In genomic region chr11:67077435-67077834, GRCm38 (mm10) we compare ENCODE assay signal across 26 mouse cellular contexts. TPM values are rescaled to one million over a fixed set of nuclear protein-coding genes. Genes with fewer than 3 reads are reported as not detected.
A peak's percentile ranks its signal among the peaks of the same experiment; 100 is the strongest.
DNase-seq lines count a peak whose midpoint lies in the region; ATAC-seq and TF ChIP-seq lines count a peak whose summit lies in the region.
"Had no signal": no experiment of that assay in that cellular context is flagged by ENCODE, and none has a peak within 500 bp of the region (broad histone marks: within the 10 kb centered on the region; RNA-seq: fewer than 3 reads in every experiment).

No protein-coding gene starts in this region.

- H3K36me3 ChIP-seq in embryonic facial prominence, embryonic 14.5 days (ENCODE audit: control insufficient read depth, insufficient read depth, low read length), result no peaks in the 10 kb centered on the region
- no peaks in the 10 kb centered on the region for H3K36me3 ChIP-seq in embryonic facial prominence, embryonic 10.5 days (replicated peaks)
- no peaks in the 10 kb centered on the region for H3K36me3 ChIP-seq in C2C12 (ENCODE audit: control insufficient read depth, insufficient read depth)
- H3K36me3 ChIP-seq in limb, embryonic 15.5 days, result no peaks in the 10 kb centered on the region
- no peaks in the 10 kb centered on the region for H3K36me3 ChIP-seq in intestine, postnatal 0 days (ENCODE audit: control insufficient read depth, insufficient read depth)
- H3K36me3 ChIP-seq: embryonic facial prominence, embryonic 13.5 days; forebrain, embryonic 10.5 days; forebrain, embryonic 15.5 days; heart, embryonic 15.5 days had no signal

- H3K79me2 ChIP-seq in C2C12 (ENCODE audit: control insufficient read depth, insufficient read depth), result no peaks in the 10 kb centered on the region

- H3K4me3 ChIP-seq in embryonic facial prominence, embryonic 14.5 days (ENCODE audit: low read depth, low read length), result no peak overlapping the region
- H3K4me3 ChIP-seq in embryonic facial prominence, embryonic 10.5 days, result no peak overlapping the region
- H3K4me3 ChIP-seq in C2C12 (ENCODE audit: insufficient read depth, poor library complexity, severe bottlenecking), result no peak overlapping the region
- H3K4me3 ChIP-seq in limb, embryonic 15.5 days, result no peak overlapping the region
- no peak overlapping the region for H3K4me3 ChIP-seq in intestine, postnatal 0 days (ENCODE audit: low read depth, low read length)
- H3K4me3 ChIP-seq: embryonic facial prominence, embryonic 13.5 days; erythroblast, embryonic 14.5 days; forebrain, embryonic 10.5 days; forebrain, embryonic 15.5 days; heart, adult 2 months; heart, embryonic 15.5 days had no signal

- H3K9ac ChIP-seq in embryonic facial prominence, embryonic 14.5 days (ENCODE audit: low read depth, low read length), result no peak overlapping the region
- H3K9ac ChIP-seq in limb, embryonic 15.5 days, result no peak overlapping the region
- no peak overlapping the region for H3K9ac ChIP-seq in intestine, postnatal 0 days (ENCODE audit: low read depth, low read length)
- H3K9ac ChIP-seq: embryonic facial prominence, embryonic 13.5 days; forebrain, embryonic 15.5 days; heart, embryonic 15.5 days had no signal

- no peak for TF ChIP-seq CTCF in C2C12 (IDR thresholded peaks at IDR 0.05; ENCODE audit: control insufficient read depth, insufficient read depth, insufficient read length)
- TF ChIP-seq CTCF in intestine, postnatal 0 days (IDR thresholded peaks at IDR 0.05; ENCODE audit: low read depth), result no peak

- no peak overlapping the region for H3K4me2 ChIP-seq in embryonic facial prominence, embryonic 14.5 days (ENCODE audit: low read depth, low read length)
- H3K4me2 ChIP-seq in limb, embryonic 15.5 days, result no peak overlapping the region
- H3K4me2 ChIP-seq in intestine, postnatal 0 days (replicated peaks; ENCODE audit: low read depth), result no peak overlapping the region
- H3K4me2 ChIP-seq: embryonic facial prominence, embryonic 13.5 days; forebrain, embryonic 15.5 days; heart, embryonic 11.5 days; heart, embryonic 15.5 days had no signal

- no peaks in the 10 kb centered on the region for H3K9me3 ChIP-seq in embryonic facial prominence, embryonic 14.5 days (ENCODE audit: control insufficient read depth, low read length)
- H3K9me3 ChIP-seq in embryonic facial prominence, embryonic 10.5 days, result no peaks in the 10 kb centered on the region
- no peaks in the 10 kb centered on the region for H3K9me3 ChIP-seq in limb, embryonic 15.5 days
- H3K9me3 ChIP-seq in intestine, postnatal 0 days (ENCODE audit: control insufficient read depth), result no peaks in the 10 kb centered on the region
- H3K9me3 ChIP-seq: embryonic facial prominence, embryonic 13.5 days; forebrain, embryonic 10.5 days; forebrain, embryonic 15.5 days; heart, embryonic 15.5 days had no signal

- no peaks in the 10 kb centered on the region for H3K4me1 ChIP-seq in embryonic facial prominence, embryonic 14.5 days (ENCODE audit: control insufficient read depth, insufficient read depth, low read length)
- H3K4me1 ChIP-seq in embryonic facial prominence, embryonic 10.5 days, result peaks cover 20% of the 10 kb centered on the region
- no peaks in the 10 kb centered on the region for H3K4me1 ChIP-seq in limb, embryonic 15.5 days
- no peaks in the 10 kb centered on the region for H3K4me1 ChIP-seq in intestine, postnatal 0 days (replicated peaks; ENCODE audit: control insufficient read depth, insufficient read depth, low read length)
- H3K4me1 ChIP-seq: embryonic facial prominence, embryonic 13.5 days had no signal

- H3K27ac ChIP-seq in embryonic facial prominence, embryonic 14.5 days (replicated peaks; ENCODE audit: low read depth, low read length), result no peak overlapping the region
- H3K27ac ChIP-seq in embryonic facial prominence, embryonic 10.5 days (replicated peaks), result no peak overlapping the region
- H3K27ac ChIP-seq in limb, embryonic 15.5 days, result peak overlapping the region; percentile 33; the same call in 1 of the 2 replicates
- H3K27ac ChIP-seq in intestine, postnatal 0 days (ENCODE audit: low read depth, low read length), result no peak overlapping the region
- H3K27ac ChIP-seq: embryonic facial prominence, embryonic 13.5 days; forebrain, embryonic 10.5 days; forebrain, embryonic 15.5 days; heart, adult 2 months; heart, embryonic 15.5 days had no signal

- H3K27me3 ChIP-seq in embryonic facial prominence, embryonic 14.5 days (replicated peaks; ENCODE audit: control insufficient read depth, insufficient read depth, low read length), result no peaks in the 10 kb centered on the region
- peaks cover 5% of the 10 kb centered on the region; the same call in 1 of the 2 replicates for H3K27me3 ChIP-seq in embryonic facial prominence, embryonic 10.5 days (replicated peaks; ENCODE audit: low read depth, poor library complexity, severe bottlenecking)
- H3K27me3 ChIP-seq in C2C12 (ENCODE audit: control insufficient read depth, insufficient read depth, insufficient read length), result peaks cover 15% of the 10 kb centered on the region
- no peaks in the 10 kb centered on the region; the same call in 1 of the 2 replicates for H3K27me3 ChIP-seq in limb, embryonic 15.5 days
- no peaks in the 10 kb centered on the region for H3K27me3 ChIP-seq in intestine, postnatal 0 days (replicated peaks; ENCODE audit: control insufficient read depth, insufficient read depth, low read length)
- H3K27me3 ChIP-seq: forebrain, embryonic 15.5 days; Patski had no signal

- ATAC-seq in embryonic facial prominence, embryonic 14.5 days (ENCODE audit: low read depth), result no peak
- ATAC-seq in limb, embryonic 15.5 days (ENCODE audit: insufficient number of reproducible peaks, low FRiP score, low TSS enrichment, low read depth), result no peak
- ATAC-seq in intestine, postnatal 0 days, result no peak
- ATAC-seq: activated CD4-positive, CD25-positive, alpha-beta regulatory T cell, adult 4 months; forebrain, embryonic 15.5 days; hindbrain, embryonic 16.5 days; Patski had no signal

- no peaks in the 10 kb centered on the region for H3K79me3 ChIP-seq in C2C12 (ENCODE audit: low read depth)

- intact Hi-C loops in left cerebral cortex, postnatal 4 days (cut with DNase I), result no loop called here

- peak; percentile 68 for DNase-seq in embryonic facial prominence, embryonic 14.5 days (ENCODE audit: low spot score)
- DNase-seq in embryonic facial prominence, embryonic 10.5 days (ENCODE audit: low spot score), result no peak
- DNase-seq in left cerebral cortex, postnatal 4 days, result peak; percentile 43
- DNase-seq in left cerebral cortex, adult 18-20 months (ENCODE audit: low spot score in 2 of 2), result no peak
- no peak for DNase-seq in embryo, embryonic 11 days
- DNase-seq: adrenal gland, postnatal 14 days; cerebellum, adult 2 months; cerebellum, postnatal 14 days; gastrocnemius, postnatal 14 days; heart, adult 2 months; heart, postnatal 14 days had no signal

- no peak overlapping the region for H3ac ChIP-seq in C2C12 (ENCODE audit: control insufficient read depth, insufficient read length, low read depth)

- 52% methylated on average over 3 of the region's 3 CpGs for WGBS in embryonic facial prominence, embryonic 14.5 days
- WGBS in embryonic facial prominence, embryonic 10.5 days, result 68% methylated on average over 3 of the region's 3 CpGs
- 47% methylated on average over 3 of the region's 3 CpGs for WGBS in limb, embryonic 15.5 days
- WGBS in intestine, postnatal 0 days, result 64% methylated on average over 3 of the region's 3 CpGs

TF ChIP-seq in C2C12, 6 proteins besides CTCF, POLR2A, EP300 and RAD21 (continues in another document):
- TF ChIP-seq FOSL1 (IDR thresholded peaks at IDR 0.05; ENCODE audit: insufficient read depth, low read length, poor library complexity, severe bottlenecking) (no peak), CEBPB (IDR thresholded peaks at IDR 0.05; ENCODE audit: low read depth) (no peak), MYOD1 (IDR thresholded peaks at IDR 0.05; ENCODE audit: control insufficient read depth, insufficient read length, low read depth) (peak; percentile 51)

RNA-seq across cellular contexts. Expression of gene Myh3, which starts 0.7 kb away (rescaled TPM):
- 368 and 488 TPM in 2 replicates for polyA plus RNA-seq in embryonic facial prominence, embryonic 14.5 days (2014; fragmentation: Nextera tagmentation; extraction: Ambion mirVana)
- polyA plus RNA-seq in embryonic facial prominence, embryonic 10.5 days (2016; fragmentation: Nextera tagmentation; extraction: Ambion mirVana), result 0.21 and 0.30 TPM in 2 replicates
- 1 to 10 TPM; 2.2 to 2.4 TPM for total RNA-seq in left cerebral cortex, postnatal 4 days (2021)
- total RNA-seq in left cerebral cortex, adult 18-20 months (2021), result 1 to 10 TPM; 4.1 to 4.2 TPM
- 0.56 TPM for polyA plus RNA-seq in C2C12 (2012; fragmentation: generic; extraction: Trizol)
- 127 and 317 TPM in 2 replicates for polyA plus RNA-seq in limb, embryonic 15.5 days (2015; fragmentation: Nextera tagmentation; extraction: Ambion mirVana)
- polyA plus RNA-seq in intestine, postnatal 0 days (2015; fragmentation: Nextera tagmentation; extraction: Ambion mirVana), result 0.10 and 0.14 TPM in 2 replicates
- total RNA-seq: common myeloid progenitor, adult 5-6 weeks; heart, adult 2 months; heart, postnatal 14 days; hematopoietic stem cell, adult 5-6 weeks had no signal
- polyA plus RNA-seq: erythroblast, embryonic 14.5 days; gonadal fat pad, adult 2 months; heart, adult 2 months had no signal

RNA-seq across cellular contexts. Expression of gene Sco1, which starts 25.0 kb away (rescaled TPM):
- polyA plus RNA-seq in embryonic facial prominence, embryonic 14.5 days (2014; fragmentation: Nextera tagmentation; extraction: Ambion mirVana), result 13.4 and 14.9 TPM in 2 replicates
- polyA plus RNA-seq in embryonic facial prominence, embryonic 10.5 days (2016; fragmentation: Nextera tagmentation; extraction: Ambion mirVana), result 23.7 and 26.4 TPM in 2 replicates
- total RNA-seq in left cerebral cortex, postnatal 4 days (2021), result 10 to 100 TPM in 1 of 2 experiments, 1 to 10 TPM in 1; 9.9 to 12.0 TPM
- total RNA-seq in left cerebral cortex, adult 18-20 months (2021), result 10 to 100 TPM; 10.8 TPM
- 8.3 TPM for polyA plus RNA-seq in C2C12 (2012; fragmentation: generic; extraction: Trizol)
- 16.4 and 16.8 TPM in 2 replicates for polyA plus RNA-seq in limb, embryonic 15.5 days (2015; fragmentation: Nextera tagmentation; extraction: Ambion mirVana)
- polyA plus RNA-seq in intestine, postnatal 0 days (2015; fragmentation: Nextera tagmentation; extraction: Ambion mirVana), result 13.4 and 14.0 TPM in 2 replicates

RNA-seq across cellular contexts. Expression of gene Adprm, which starts 25.0 kb away (rescaled TPM):
- 30.4 and 31.9 TPM in 2 replicates for polyA plus RNA-seq in embryonic facial prominence, embryonic 14.5 days (2014; fragmentation: Nextera tagmentation; extraction: Ambion mirVana)
- polyA plus RNA-seq in embryonic facial prominence, embryonic 10.5 days (2016; fragmentation: Nextera tagmentation; extraction: Ambion mirVana), result 30.4 and 32.6 TPM in 2 replicates
- 10 to 100 TPM; 24.1 to 26.2 TPM for total RNA-seq in left cerebral cortex, postnatal 4 days (2021)
- 10 to 100 TPM; 24.3 to 27.5 TPM for total RNA-seq in left cerebral cortex, adult 18-20 months (2021)
- polyA plus RNA-seq in C2C12 (2012; fragmentation: generic; extraction: Trizol), result 12.4 TPM
- 30.3 and 33.8 TPM in 2 replicates for polyA plus RNA-seq in limb, embryonic 15.5 days (2015; fragmentation: Nextera tagmentation; extraction: Ambion mirVana)
- polyA plus RNA-seq in intestine, postnatal 0 days (2015; fragmentation: Nextera tagmentation; extraction: Ambion mirVana), result 26.5 and 26.6 TPM in 2 replicates

RNA-seq across cellular contexts. Expression of gene Tmem220, which starts 52.5 kb away (rescaled TPM):
- 1.2 and 1.6 TPM in 2 replicates for polyA plus RNA-seq in embryonic facial prominence, embryonic 14.5 days (2014; fragmentation: Nextera tagmentation; extraction: Ambion mirVana)
- 0.69 and 1.2 TPM in 2 replicates for polyA plus RNA-seq in embryonic facial prominence, embryonic 10.5 days (2016; fragmentation: Nextera tagmentation; extraction: Ambion mirVana)
- total RNA-seq in left cerebral cortex, postnatal 4 days (2021), result under 1 TPM; 0.52 to 0.74 TPM
- under 1 TPM; 0.70 to 0.91 TPM for total RNA-seq in left cerebral cortex, adult 18-20 months (2021)
- 0.09 TPM for polyA plus RNA-seq in C2C12 (2012; fragmentation: generic; extraction: Trizol)
- polyA plus RNA-seq in limb, embryonic 15.5 days (2015; fragmentation: Nextera tagmentation; extraction: Ambion mirVana), result 1.1 and 2.3 TPM in 2 replicates
- 7.0 and 9.3 TPM in 2 replicates for polyA plus RNA-seq in intestine, postnatal 0 days (2015; fragmentation: Nextera tagmentation; extraction: Ambion mirVana)
- polyA plus RNA-seq: erythroblast, embryonic 14.5 days had no signal

Comparison
In these comparisons a context has a peak if more than half of its experiments do, and no peak if none do; other contexts are left out.
1. DNase-seq: peak in embryonic facial prominence, embryonic 14.5 days (single experiment) and left cerebral cortex, postnatal 4 days (single experiment); none in embryonic facial prominence, embryonic 10.5 days (single experiment), left cerebral cortex, adult 18-20 months (0 of 2) and embryo, embryonic 11 days (single experiment).
2. RNA of gene Myh3, which starts 0.7 kb away (polyA plus RNA-seq): 368 to 488 TPM in embryonic facial prominence, embryonic 14.5 days and 127 to 317 TPM in limb, embryonic 15.5 days; 0.56 TPM in C2C12 (single experiment), 0.21 to 0.30 TPM in embryonic facial prominence, embryonic 10.5 days and 0.10 to 0.14 TPM in intestine, postnatal 0 days; every median in the first group is over 10 times any median in the second.